Mouse (Mus musculus) liver, postnatal 0 days (tissue): ENCODE measurements around the gene Wdr72. TPM values are rescaled to one million over a fixed set of nuclear protein-coding genes. Genes with fewer than 3 reads are reported as not detected.

ENCODE experiments used
- ATAC-seq: fragments of 200-750 bp; cut with Nextera tagmentation; 2 replicates; pipeline ENCODE4 v1.8.0; 2017; ENCODE audit warnings: mild to moderate bottlenecking, moderate library complexity
- DNase-seq: peaks from one replicate; pipeline ENCODE4 v3.0.0-alpha.2; 2016
- H3K27ac ChIP-seq: fragments of 300-500 bp; sonication (generic); 2 replicates; pipeline ENCODE4 v1.5.1; 2014; ENCODE audit warnings: antibody characterized with exemption, moderate library complexity, mild to moderate bottlenecking, low read depth
- H3K27me3 ChIP-seq: fragments of 300-500 bp; sonication (generic); 2 replicates; pipeline ENCODE4 v1.6.1; 2014; ENCODE audit warnings: low read length, control low read depth, mixed read lengths; ENCODE audit not compliant: insufficient read depth
- H3K36me3 ChIP-seq: fragments of 300-500 bp; sonication (generic); replicated peaks from 2 replicates; pipeline ENCODE4 v1.6.1; 2014; ENCODE audit warnings: mild to moderate bottlenecking, control low read depth, low read length, moderate library complexity, mixed read lengths; ENCODE audit not compliant: insufficient read depth
- H3K4me1 ChIP-seq: fragments of 300-500 bp; sonication (generic); 2 replicates; pipeline ENCODE4 v1.6.1; 2014; ENCODE audit warnings: antibody characterized with exemption, mild to moderate bottlenecking, control low read depth; ENCODE audit not compliant: insufficient read depth
- H3K4me2 ChIP-seq: fragments of 300-500 bp; sonication (generic); 2 replicates; pipeline ENCODE4 v1.6.1; 2014; ENCODE audit warnings: low read depth, mild to moderate bottlenecking, low read length, moderate library complexity, mixed read lengths
- H3K4me3 ChIP-seq: fragments of 300-500 bp; sonication (generic); 2 replicates; pipeline ENCODE4 v1.5.1; 2014; ENCODE audit warnings: low read depth, low read length
- H3K9ac ChIP-seq: fragments of 300-500 bp; sonication (generic); replicated peaks from 2 replicates; pipeline ENCODE4 v1.6.1; 2014; ENCODE audit warnings: mild to moderate bottlenecking, moderate library complexity
- H3K9me3 ChIP-seq: fragments of 300-500 bp; sonication (generic); 2 replicates; pipeline ENCODE4 v1.6.1; 2016; ENCODE audit warnings: mild to moderate bottlenecking, control low read depth, low read length, mixed read lengths
- CTCF ChIP-seq: sonication (generic); IDR thresholded peaks from 2 replicates; pipeline ENCODE4 v1.5.1; 2016; ENCODE audit warnings: antibody characterized with exemption, low read depth
- EP300 ChIP-seq: IDR thresholded peaks from 2 replicates; pipeline ENCODE4 v1.6.1; 2016; ENCODE audit warnings: antibody characterized with exemption, low read depth, mild to moderate bottlenecking
- whole genome bisulfite sequencing: fragments of 180-500 bp; shearing (Covaris S2); extraction: QIAGEN DNeasy Blood & Tissue Kit; methylation state at CpG from one replicate; pipeline ENCODE4 v1.1.7; 2014; ENCODE audit not compliant: insufficient replicate concordance; 5-methylcytosine and 5-hydroxymethylcytosine counted together
- polyA plus RNA-seq: library from polyadenylated mRNA; unstranded; fragments of >200 nt; fragmentation: Nextera tagmentation; extraction: Ambion mirVana; gene quantifications from 2 replicates; pipeline ENCODE4 v1.2.1, GENCODE M21; 2015

Gene Wdr72
- polyA plus RNA-seq, 1 experiment from 2014 or later = 0.06 TPM

DNA sequence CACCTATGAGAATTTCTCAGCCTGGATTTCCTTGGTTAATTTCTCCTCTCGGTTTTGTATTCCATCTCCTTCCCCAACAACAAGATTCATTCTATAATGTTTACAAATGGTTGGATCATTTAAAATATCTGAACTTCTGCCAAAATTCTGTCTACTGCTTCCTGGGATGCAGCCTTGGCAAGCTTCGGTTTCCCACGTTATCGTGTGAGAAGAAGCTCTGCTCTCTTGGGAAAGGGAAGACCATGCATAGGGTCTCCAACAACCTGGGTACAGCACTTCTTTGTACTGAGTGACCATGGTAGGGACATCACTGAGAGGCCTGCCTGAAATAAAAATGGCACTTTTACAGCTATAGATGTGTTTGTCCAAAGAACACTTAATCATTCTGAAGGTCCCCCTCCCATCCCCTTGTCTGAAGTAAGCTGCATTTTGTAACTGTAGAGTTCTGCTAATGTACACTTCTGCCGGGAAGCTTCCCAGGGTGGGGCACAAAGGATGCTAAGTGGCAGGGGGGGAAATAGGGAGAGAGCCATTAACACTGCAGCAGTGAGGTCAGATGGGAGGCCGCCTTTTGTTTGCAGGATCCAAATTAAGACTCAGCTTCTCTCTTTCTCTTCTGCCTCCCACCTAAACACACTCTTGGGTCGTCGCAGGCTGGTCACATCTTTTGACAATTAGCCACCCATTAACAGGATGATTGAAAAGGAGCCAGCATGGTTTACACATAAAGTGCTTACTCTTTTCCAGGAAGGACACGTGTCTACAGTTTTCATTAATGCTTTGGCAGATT, 220.7 kb downstream of the Wdr72 start:
- Histone ChIP-seq H3K27me3 (no peaks in the 10 kb centered on the region), H3K4me1 (peaks cover 11% of the 10 kb centered on the region), H3K9me3 (no peaks in the 10 kb centered on the region), H3K4me2 (no peak overlapping the region), H3K4me3 (no peak overlapping the region), H3K36me3 (no peaks in the 10 kb centered on the region), H3K9ac (no peak overlapping the region), H3K27ac (no peak overlapping the region)
- DNase-seq (no peak), ATAC-seq (no peak)
- 63% methylated on average over 9 of the region's 9 CpGs for WGBS
- no peak for TF ChIP-seq EP300
- TF ChIP-seq CTCF = no peak

DNA sequence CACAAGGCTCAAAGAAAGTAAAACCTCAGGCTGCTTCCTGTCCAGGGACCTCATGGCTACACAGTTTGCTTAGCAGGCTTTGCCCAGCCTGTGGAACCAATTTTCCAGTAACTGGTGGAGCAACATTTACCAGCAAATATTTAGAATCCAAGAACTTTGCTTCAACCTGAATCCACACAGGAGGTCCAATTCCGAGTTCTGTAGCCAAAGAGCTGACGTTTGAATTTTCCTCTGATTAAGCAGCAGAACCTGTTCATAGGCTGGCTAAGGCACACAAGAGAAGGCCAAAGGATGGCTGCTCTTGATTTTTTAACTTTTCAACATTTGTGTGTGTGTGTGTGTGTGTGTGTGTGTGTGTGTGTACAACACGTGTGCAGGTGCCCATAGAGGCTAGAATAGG, 222.2 kb downstream of the Wdr72 start:
- ATAC-seq (peak; percentile 65), DNase-seq (no peak)
- H3K27me3 ChIP-seq = no peaks in the 10 kb centered on the region

More for the DNA sequence above, 222.2 kb downstream of the Wdr72 start:
- Histone ChIP-seq H3K4me1 (peaks cover 8% of the 10 kb centered on the region; the same call in 1 of the 2 replicates), H3K36me3 (no peaks in the 10 kb centered on the region), H3K4me3 (no peak overlapping the region), H3K4me2 (no peak overlapping the region), H3K9ac (no peak overlapping the region), H3K27ac (peak overlapping the region; percentile 64), H3K9me3 (no peaks in the 10 kb centered on the region)
- WGBS = 51% methylated on average over 3 of the region's 3 CpGs
- TF ChIP-seq CTCF (no peak), EP300 (peak; percentile 28; the same call in 1 of the 2 replicates)

Other genes with a start within 250 kb of the Wdr72 start
- gene Unc13c, start 141.4 kb upstream of the Wdr72 start, polyA plus RNA-seq = 0.02 and 0.04 TPM in 2 replicates